Comparison of ENCODE assay signal across 21 mouse cellular contexts in genomic region chr10:98257980-98258707, GRCm38 (mm10).
DNase-seq lines count a peak whose midpoint lies in the region; ATAC-seq lines count a peak whose summit lies in the region.
"Had no signal": no experiment of that assay in that cellular context is flagged by ENCODE, and none has a peak within 500 bp of the region (broad histone marks: within the 10 kb centered on the region; RNA-seq: fewer than 3 reads in every experiment).

No protein-coding gene starts in this region.

- no peak overlapping the region for H3K4me3 ChIP-seq in forebrain, embryonic 14.5 days (ENCODE audit: low read depth, low read length)
- no peak overlapping the region for H3K4me3 ChIP-seq in forebrain, embryonic 12.5 days (replicated peaks)
- no peak overlapping the region for H3K4me3 ChIP-seq in lung, embryonic 16.5 days (ENCODE audit: low read length)
- H3K4me3 ChIP-seq: embryonic facial prominence, embryonic 10.5 days; forebrain, embryonic 15.5 days; heart, embryonic 10.5 days; hindbrain, embryonic 15.5 days had no signal

- H3K4me1 ChIP-seq in forebrain, embryonic 14.5 days (ENCODE audit: control insufficient read depth, insufficient read depth, low read length), result no peaks in the 10 kb centered on the region
- H3K4me1 ChIP-seq in forebrain, embryonic 12.5 days, result no peaks in the 10 kb centered on the region
- H3K4me1 ChIP-seq in lung, embryonic 16.5 days (replicated peaks; ENCODE audit: control insufficient read depth, insufficient read depth, low read length), result no peaks in the 10 kb centered on the region
- H3K4me1 ChIP-seq: embryonic facial prominence, embryonic 10.5 days; forebrain, embryonic 15.5 days; heart, embryonic 10.5 days; hindbrain, embryonic 15.5 days had no signal

- H3K9ac ChIP-seq in forebrain, embryonic 14.5 days (ENCODE audit: low read length), result no peak overlapping the region
- no peak overlapping the region for H3K9ac ChIP-seq in forebrain, embryonic 12.5 days
- no peak overlapping the region for H3K9ac ChIP-seq in lung, embryonic 16.5 days (ENCODE audit: low read length)
- H3K9ac ChIP-seq: forebrain, embryonic 15.5 days; hindbrain, embryonic 15.5 days had no signal

- ATAC-seq in forebrain, embryonic 14.5 days, result no peak
- ATAC-seq in forebrain, embryonic 12.5 days (ENCODE audit: low FRiP score), result no peak
- peak; percentile 96 for ATAC-seq in lung, embryonic 16.5 days (ENCODE audit: low read depth)
- ATAC-seq: CD4-positive, CD25-positive, alpha-beta regulatory T cell, adult 4 months; forebrain, embryonic 15.5 days had no signal

- H3K27me3 ChIP-seq in forebrain, embryonic 14.5 days (replicated peaks; ENCODE audit: control insufficient read depth, insufficient read depth, low read length), result no peaks in the 10 kb centered on the region
- H3K27me3 ChIP-seq in forebrain, embryonic 12.5 days, result no peaks in the 10 kb centered on the region
- no peaks in the 10 kb centered on the region for H3K27me3 ChIP-seq in lung, embryonic 16.5 days (ENCODE audit: control insufficient read depth, insufficient read depth, low read depth, low read length)
- H3K27me3 ChIP-seq: forebrain, embryonic 15.5 days; hindbrain, embryonic 15.5 days had no signal

- no peak overlapping the region for H3K4me2 ChIP-seq in forebrain, embryonic 14.5 days (ENCODE audit: low read length)
- no peak overlapping the region for H3K4me2 ChIP-seq in forebrain, embryonic 12.5 days
- H3K4me2 ChIP-seq in lung, embryonic 16.5 days (ENCODE audit: low read depth, low read length), result no peak overlapping the region
- H3K4me2 ChIP-seq: forebrain, embryonic 15.5 days; hindbrain, embryonic 15.5 days had no signal

- no peak overlapping the region for H3K27ac ChIP-seq in forebrain, embryonic 14.5 days (ENCODE audit: low read depth, low read length)
- no peak overlapping the region for H3K27ac ChIP-seq in forebrain, embryonic 12.5 days
- H3K27ac ChIP-seq in lung, embryonic 16.5 days (ENCODE audit: low read length), result peak overlapping the region; percentile 43
- H3K27ac ChIP-seq: embryonic facial prominence, embryonic 10.5 days; forebrain, embryonic 15.5 days; heart, embryonic 10.5 days; hindbrain, embryonic 15.5 days had no signal

- WGBS in forebrain, embryonic 14.5 days, result 74% methylated on average over 4 of the region's 4 CpGs
- 80% methylated on average over 4 of the region's 4 CpGs for WGBS in forebrain, embryonic 12.5 days
- 40% methylated on average over 4 of the region's 4 CpGs for WGBS in lung, embryonic 16.5 days

- H3K36me3 ChIP-seq in forebrain, embryonic 14.5 days (ENCODE audit: control insufficient read depth, insufficient read depth, low read length), result no peaks in the 10 kb centered on the region
- H3K36me3 ChIP-seq in forebrain, embryonic 12.5 days (replicated peaks), result no peaks in the 10 kb centered on the region
- H3K36me3 ChIP-seq in lung, embryonic 16.5 days (ENCODE audit: control insufficient read depth, insufficient read depth, low read length), result no peaks in the 10 kb centered on the region
- H3K36me3 ChIP-seq: embryonic facial prominence, embryonic 10.5 days; forebrain, embryonic 15.5 days; G1E; heart, embryonic 10.5 days; hindbrain, embryonic 15.5 days had no signal

- H3K9me3 ChIP-seq in forebrain, embryonic 14.5 days (replicated peaks; ENCODE audit: control insufficient read depth, low read length), result no peaks in the 10 kb centered on the region
- H3K9me3 ChIP-seq in forebrain, embryonic 12.5 days, result no peaks in the 10 kb centered on the region
- H3K9me3 ChIP-seq in lung, embryonic 16.5 days (ENCODE audit: control insufficient read depth, low read length), result peaks cover 3% of the 10 kb centered on the region; the same call in 1 of the 2 replicates
- H3K9me3 ChIP-seq: forebrain, embryonic 15.5 days; G1E; heart, embryonic 10.5 days; hindbrain, embryonic 15.5 days had no signal

- intact Hi-C loops in heart, postnatal 36 days (cut with DNase I), result no loop called here

- DNase-seq in forebrain, embryonic 14.5 days (ENCODE audit: low spot score), result peak; percentile 23
- peak; percentile 30 for DNase-seq in kidney, postnatal 14 days
- no peak for DNase-seq in kidney, postnatal 25 days
- DNase-seq in lung, adult 18-20 months, result no peak
- DNase-seq in lung, postnatal 10 days, result peak; percentile 44
- DNase-seq in heart, postnatal 36 days, result no peak
- DNase-seq: adrenal gland, postnatal 10 days; B cell, adult 2 months; cerebellum, adult 2 months; cerebellum, postnatal 10 days; gastrocnemius, postnatal 36 days; heart, adult 18-20 months; heart, postnatal 10 days had no signal

Comparison
In these comparisons a context has a peak if more than half of its experiments do, and no peak if none do; other contexts are left out.
1. DNase-seq: peak in forebrain, embryonic 14.5 days (single experiment), kidney, postnatal 14 days (single experiment) and lung, postnatal 10 days (single experiment); none in kidney, postnatal 25 days (0 of 2), lung, adult 18-20 months (0 of 2) and heart, postnatal 36 days (0 of 2).